Mouse (Mus musculus) erythroblast, embryonic 14.5 days (primary cell): ENCODE results near the gene Rab25.

Experiments used
- GATA1 ChIP-seq: IDR thresholded peaks from 2 replicates; pipeline ENCODE4 v1.6.1; 2012; ENCODE audit warnings: low read length, inconsistent platforms, mixed read lengths
- TAL1 ChIP-seq: IDR thresholded peaks from 3 replicates; pipeline ENCODE4 v1.6.1; 2012; ENCODE audit warnings: low read length, inconsistent platforms, mixed read lengths

GRCm38 (mm10) chr3:88493706-88494582 lies 54.2 kb downstream of the Rab25 start:
- TF ChIP-seq GATA1 (no peak), TAL1 (no peak)
